Mouse (Mus musculus) liver, adult 2 months (tissue): ENCODE data around the gene Fsip1. TPM values are rescaled to one million over a fixed set of nuclear protein-coding genes. Genes with fewer than 3 reads are reported as not detected.

Source experiments
- DNase-seq: peaks from one replicate; pipeline ENCODE4 v3.0.0-alpha.2; 2011; ENCODE audit warnings: low read depth, low spot score; ENCODE audit errors: extremely low read depth
- H3K27ac ChIP-seq: fragments of 200-500 bp; replicated peaks from 2 replicates; pipeline ENCODE4 v1.5.1; 2012; ENCODE audit warnings: low read depth, mild to moderate bottlenecking, control low read depth, inconsistent platforms, low read length; ENCODE audit not compliant: insufficient read depth
- H3K27me3 ChIP-seq: fragments of 200-500 bp; 2 replicates; pipeline ENCODE4 v1.6.1; 2012; ENCODE audit warnings: mild to moderate bottlenecking, moderate library complexity, low read length, inconsistent platforms; ENCODE audit not compliant: control insufficient read depth, insufficient read depth
- H3K36me3 ChIP-seq: fragments of 200-500 bp; 2 replicates; pipeline ENCODE4 v1.6.1; 2012; ENCODE audit warnings: low read length, inconsistent platforms; ENCODE audit not compliant: control insufficient read depth, insufficient read depth
- H3K4me1 ChIP-seq: fragments of 200-500 bp; 2 replicates; pipeline ENCODE4 v1.6.1; 2011; ENCODE audit warnings: low read length; ENCODE audit not compliant: control insufficient read depth, insufficient read depth
- H3K4me3 ChIP-seq: fragments of 200-500 bp; 2 replicates; pipeline ENCODE4 v1.5.1; 2011; ENCODE audit warnings: low read depth, mild to moderate bottlenecking, control low read depth, low read length, moderate library complexity; ENCODE audit not compliant: insufficient read depth
- H3K79me2 ChIP-seq: fragments of 200-500 bp; 2 replicates; pipeline ENCODE4 v1.6.1; 2012; ENCODE audit warnings: inconsistent platforms, mild to moderate bottlenecking, low read length, moderate library complexity; ENCODE audit not compliant: control insufficient read depth, insufficient read depth
- H3K9ac ChIP-seq: fragments of 200-500 bp; 2 replicates; pipeline ENCODE4 v1.6.1; 2012; ENCODE audit warnings: low read depth, mild to moderate bottlenecking, control low read depth, inconsistent platforms, low read length
- CTCF ChIP-seq: fragments of 200-500 bp; IDR thresholded peaks from 2 replicates; pipeline ENCODE4 v1.5.1; 2011; ENCODE audit warnings: low read depth, low read length, control low read depth
- POLR2A ChIP-seq: fragments of 200-500 bp; IDR thresholded peaks from 2 replicates; pipeline ENCODE4 v1.6.1; 2011; ENCODE audit warnings: low read length, control low read depth; ENCODE audit not compliant: insufficient read depth; ENCODE audit errors: extremely low read depth
- WGBS: fragments of 180-500 bp; shearing (Covaris S2); methylation state at CpG from one replicate; pipeline ENCODE4 v1.1.7; 2018; 5-methylcytosine and 5-hydroxymethylcytosine counted together
- polyA plus RNA-seq: library from polyadenylated mRNA; depleted of rRNA; stranded (reverse); fragments of >200 nt; gene quantifications from 2 replicates; pipeline ENCODE4 v1.2.3, GENCODE M21; 2012
- total RNA-seq: library from RNA; depleted of rRNA; stranded (reverse); fragments of >200 nt; gene quantifications from 2 replicates; pipeline ENCODE4 v1.2.3, GENCODE M21; 2014

Fsip1 gene
- total and polyA plus RNA-seq, 2 experiments: 0.05 to 0.09 TPM

- WGBS: 93% methylated on average over 9 of the region's 9 CpGs
- H3K27ac ChIP-seq: no peak overlapping the region
- no peaks in the 10 kb centered on the region for H3K79me2 ChIP-seq
- no peaks in the 10 kb centered on the region for H3K27me3 ChIP-seq
- no peak overlapping the region for H3K9ac ChIP-seq
- no peaks in the 10 kb centered on the region for H3K4me1 ChIP-seq
- H3K36me3 ChIP-seq: no peaks in the 10 kb centered on the region
- H3K4me3 ChIP-seq: no peak overlapping the region
- TF ChIP-seq POLR2A (no peak), CTCF (no peak)
- no peak for DNase-seq
Observed at GRCm38 (mm10) chr2:118288326-118289065, 31.7 kb upstream of the Fsip1 start.

GRCm38 (mm10) chr2:118287678-118288077 lies 30.9 kb upstream of the Fsip1 start:
- Histone ChIP-seq H3K4me1 (no peaks in the 10 kb centered on the region), H3K36me3 (no peaks in the 10 kb centered on the region), H3K9ac (no peak overlapping the region), H3K27me3 (no peaks in the 10 kb centered on the region), H3K27ac (no peak overlapping the region), H3K4me3 (no peak overlapping the region), H3K79me2 (no peaks in the 10 kb centered on the region)
- DNase-seq: no peak
- TF ChIP-seq CTCF (no peak), POLR2A (no peak)
- WGBS: 87% methylated on average over 4 of the region's 4 CpGs

- Histone ChIP-seq H3K27ac (no peak overlapping the region), H3K4me3 (no peak overlapping the region), H3K36me3 (no peaks in the 10 kb centered on the region), H3K4me1 (no peaks in the 10 kb centered on the region), H3K79me2 (no peaks in the 10 kb centered on the region), H3K9ac (no peak overlapping the region), H3K27me3 (no peaks in the 10 kb centered on the region)
- DNase-seq: no peak
- WGBS: 80% methylated on average over 3 of the region's 3 CpGs
- no peak for TF ChIP-seq CTCF
- TF ChIP-seq POLR2A: no peak
Observed at GRCm38 (mm10) chr2:118282467-118282866, 25.7 kb upstream of the Fsip1 start.

GRCm38 (mm10) chr2:118278249-118278648 lies 21.5 kb upstream of the Fsip1 start:
- WGBS: 93% methylated on average over 8 of the region's 8 CpGs
- DNase-seq: no peak
- TF ChIP-seq CTCF (no peak), POLR2A (no peak)
- Histone ChIP-seq H3K36me3 (no peaks in the 10 kb centered on the region), H3K4me1 (no peaks in the 10 kb centered on the region), H3K27ac (no peak overlapping the region), H3K27me3 (no peaks in the 10 kb centered on the region), H3K4me3 (no peak overlapping the region), H3K9ac (no peak overlapping the region), H3K79me2 (no peaks in the 10 kb centered on the region)

- Histone ChIP-seq H3K27ac (no peak overlapping the region), H3K36me3 (no peaks in the 10 kb centered on the region), H3K79me2 (no peaks in the 10 kb centered on the region), H3K9ac (no peak overlapping the region), H3K4me1 (peaks cover 6% of the 10 kb centered on the region; the same call in 1 of the 2 replicates), H3K4me3 (no peak overlapping the region), H3K27me3 (no peaks in the 10 kb centered on the region)
- TF ChIP-seq CTCF (no peak), POLR2A (no peak)
- no peak for DNase-seq
- 91% methylated on average over 10 of the region's 10 CpGs for WGBS
Observed at GRCm38 (mm10) chr2:118271606-118272005, 14.8 kb upstream of the Fsip1 start.

- TF ChIP-seq CTCF: no peak
- TF ChIP-seq POLR2A: no peak
- Histone ChIP-seq H3K79me2 (no peaks in the 10 kb centered on the region), H3K4me1 (peaks cover 6% of the 10 kb centered on the region; the same call in 1 of the 2 replicates), H3K4me3 (no peak overlapping the region), H3K27ac (no peak overlapping the region), H3K36me3 (no peaks in the 10 kb centered on the region), H3K9ac (no peak overlapping the region), H3K27me3 (no peaks in the 10 kb centered on the region)
- WGBS: 92% methylated on average over 14 of the region's 14 CpGs
- no peak for DNase-seq
Observed at GRCm38 (mm10) chr2:118270213-118270612, 13.4 kb upstream of the Fsip1 start.
